Mouse (Mus musculus): Measurements from ENCODE around the gene Hsph1. TPM values are rescaled to one million over a fixed set of nuclear protein-coding genes. Genes with fewer than 3 reads are reported as not detected.

The Hsph1 gene
- polyA plus RNA-seq, 1 experiment from 2014 or later: 7.3 TPM

DNA sequence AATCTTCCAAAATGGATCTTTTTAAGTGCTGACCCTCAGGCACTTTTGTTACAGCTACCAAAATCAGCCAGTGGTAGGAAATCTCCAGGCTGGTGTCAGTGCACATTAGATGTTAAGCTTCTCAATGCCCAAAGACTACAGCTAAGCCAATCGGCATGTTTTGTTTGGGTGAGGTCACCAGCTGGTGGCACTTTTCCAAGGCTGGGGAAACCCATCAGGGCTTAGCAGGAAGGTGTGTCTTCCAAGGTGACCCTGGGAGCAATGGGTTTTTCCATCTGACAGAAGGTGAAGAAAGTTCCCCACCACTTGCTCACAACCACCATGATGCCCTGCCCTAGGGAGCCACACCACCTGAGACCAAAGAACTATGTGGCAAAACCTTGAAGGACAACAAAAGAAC lies 20.0 kb downstream of the Hsph1 start:
- 52% methylated on average over 1 of the region's 1 CpGs for WGBS

DNA sequence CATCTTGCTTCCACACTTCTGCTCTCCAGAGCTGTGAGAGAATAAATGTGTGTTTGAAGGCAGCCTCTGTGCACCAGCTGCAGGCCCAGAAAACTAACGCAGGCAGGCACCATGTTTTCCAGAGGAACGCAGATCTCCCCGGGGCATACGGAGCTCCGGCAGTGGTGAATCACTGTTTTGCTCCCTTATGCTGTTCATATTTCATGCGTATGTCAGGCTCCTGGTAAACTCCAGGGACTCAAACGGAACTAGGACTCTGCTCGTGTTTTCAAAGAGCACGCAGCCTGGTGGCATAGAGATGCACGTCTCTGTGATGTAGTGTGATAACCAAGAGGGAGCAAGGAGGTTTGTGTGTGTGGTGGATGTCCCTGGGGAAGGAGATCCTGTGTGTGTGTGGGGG lies 23.4 kb downstream of the Hsph1 start:
- WGBS: 68% methylated on average over 10 of the region's 10 CpGs
- Histone ChIP-seq H3K36me3 (ENCODE audit: insufficient read depth, low read length) (peaks cover 5% of the 10 kb centered on the region; the same call in 1 of the 2 replicates), H3K9me3 (ENCODE audit: low read length) (no peaks in the 10 kb centered on the region), H3K27ac (ENCODE audit: low read length) (no peak overlapping the region), H3K4me1 (ENCODE audit: insufficient read depth, low read depth, low read length) (no peaks in the 10 kb centered on the region), H3K4me2 (replicated peaks; ENCODE audit: low read depth, low read length) (no peak overlapping the region), H3K4me3 (ENCODE audit: low read depth, low read length) (no peak overlapping the region), H3K9ac (replicated peaks; ENCODE audit: low read depth) (no peak overlapping the region), H3K27me3 (replicated peaks; ENCODE audit: insufficient read depth, low read length) (no peaks in the 10 kb centered on the region)
- TF ChIP-seq EP300 (IDR thresholded peaks at IDR 0.05) (no peak), CTCF (IDR thresholded peaks at IDR 0.05) (no peak)
- DNase-seq (ENCODE audit: low spot score) (no peak), ATAC-seq (no peak)

More for the DNA sequence above, 20.0 kb downstream of the Hsph1 start:
- ATAC-seq: no peak
- no peak overlapping the region for H3K4me3 ChIP-seq (ENCODE audit: low read depth, low read length)
- H3K9ac ChIP-seq (replicated peaks; ENCODE audit: low read depth): no peak overlapping the region
- H3K4me2 ChIP-seq (replicated peaks; ENCODE audit: low read depth, low read length): no peak overlapping the region
- H3K27me3 ChIP-seq (replicated peaks; ENCODE audit: insufficient read depth, low read length): no peaks in the 10 kb centered on the region
- H3K9me3 ChIP-seq (ENCODE audit: low read length): no peaks in the 10 kb centered on the region
- no peaks in the 10 kb centered on the region for H3K4me1 ChIP-seq (ENCODE audit: insufficient read depth, low read depth, low read length)
- H3K27ac ChIP-seq (ENCODE audit: low read length): no peak overlapping the region
- H3K36me3 ChIP-seq (ENCODE audit: insufficient read depth, low read length): peaks cover 16% of the 10 kb centered on the region; the same call in 1 of the 2 replicates
- DNase-seq (ENCODE audit: low spot score): no peak
- TF ChIP-seq EP300 (IDR thresholded peaks at IDR 0.05) (no peak), CTCF (IDR thresholded peaks at IDR 0.05) (no peak)

DNA sequence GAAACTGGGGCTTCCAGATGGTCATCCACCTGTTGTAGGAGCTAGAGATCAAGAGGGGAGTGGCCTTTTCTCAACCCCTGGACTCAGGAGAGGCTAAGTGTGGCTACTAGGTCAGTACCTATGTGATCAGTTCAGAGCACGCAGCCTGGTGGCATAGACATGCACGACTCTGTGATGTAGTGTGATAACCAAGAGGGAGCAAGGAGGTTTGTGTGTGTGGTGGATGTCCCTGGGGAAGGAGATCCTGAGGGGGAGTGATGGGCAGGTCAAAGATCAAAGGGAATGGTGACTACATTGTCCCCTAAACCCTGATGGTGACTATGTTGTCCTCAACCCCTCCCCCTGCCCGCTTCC lies 24.0 kb downstream of the Hsph1 start:
- H3K27me3 ChIP-seq (replicated peaks; ENCODE audit: insufficient read depth, low read length): no peaks in the 10 kb centered on the region
- H3K4me2 ChIP-seq (replicated peaks; ENCODE audit: low read depth, low read length): no peak overlapping the region
- ATAC-seq: no peak
- 81% methylated on average over 3 of the region's 3 CpGs for WGBS
- H3K9me3 ChIP-seq (ENCODE audit: low read length): no peaks in the 10 kb centered on the region
- H3K4me1 ChIP-seq (ENCODE audit: insufficient read depth, low read depth, low read length): no peaks in the 10 kb centered on the region
- H3K27ac ChIP-seq (ENCODE audit: low read length): no peak overlapping the region
- no peaks in the 10 kb centered on the region for H3K36me3 ChIP-seq (ENCODE audit: insufficient read depth, low read length)
- H3K4me3 ChIP-seq (ENCODE audit: low read depth, low read length): no peak overlapping the region
- DNase-seq (ENCODE audit: low spot score): no peak
- TF ChIP-seq EP300 (IDR thresholded peaks at IDR 0.05) (no peak), CTCF (IDR thresholded peaks at IDR 0.05) (no peak)
- no peak overlapping the region for H3K9ac ChIP-seq (replicated peaks; ENCODE audit: low read depth)

DNA sequence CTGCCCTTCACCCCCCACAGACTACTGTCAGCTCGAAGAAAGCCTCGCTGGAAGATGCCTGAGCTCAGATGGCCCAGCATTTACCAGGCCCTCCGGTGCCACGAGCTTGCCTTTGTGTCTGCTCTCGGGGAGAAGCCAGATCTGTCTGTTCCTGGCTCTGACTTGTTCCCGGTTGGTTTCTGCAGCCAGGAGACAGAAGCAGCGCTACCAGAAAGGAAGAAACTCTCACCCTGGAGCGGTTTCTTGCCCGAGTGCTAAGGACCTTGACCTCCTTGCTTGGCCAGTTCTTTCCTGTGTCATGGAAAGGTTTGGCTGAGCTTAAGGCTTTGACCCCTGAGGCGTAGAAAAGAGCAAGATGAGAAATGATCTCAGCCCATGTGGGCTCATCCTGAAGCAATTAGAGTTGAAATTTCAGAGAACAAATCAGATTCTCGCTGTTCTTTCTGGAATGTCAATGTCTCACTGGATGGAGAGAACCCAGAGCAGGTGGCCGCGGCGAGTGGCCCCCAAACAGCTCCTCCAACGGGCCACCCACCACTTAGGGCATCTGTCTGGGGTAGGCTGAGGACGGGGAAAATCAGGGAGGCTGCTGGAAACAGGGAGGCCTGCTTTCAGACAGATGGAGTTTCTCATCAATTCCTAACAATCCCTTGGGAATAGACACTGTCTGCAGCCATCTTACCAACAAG lies 24.6 kb downstream of the Hsph1 start:
- TF ChIP-seq EP300 (IDR thresholded peaks at IDR 0.05) (no peak), CTCF (IDR thresholded peaks at IDR 0.05) (no peak)
- Histone ChIP-seq H3K9me3 (ENCODE audit: low read length) (no peaks in the 10 kb centered on the region), H3K4me1 (ENCODE audit: insufficient read depth, low read depth, low read length) (no peaks in the 10 kb centered on the region), H3K27ac (ENCODE audit: low read length) (no peak overlapping the region), H3K4me3 (ENCODE audit: low read depth, low read length) (no peak overlapping the region), H3K36me3 (ENCODE audit: insufficient read depth, low read length) (no peaks in the 10 kb centered on the region), H3K4me2 (replicated peaks; ENCODE audit: low read depth, low read length) (no peak overlapping the region), H3K27me3 (replicated peaks; ENCODE audit: insufficient read depth, low read length) (no peaks in the 10 kb centered on the region), H3K9ac (replicated peaks; ENCODE audit: low read depth) (no peak overlapping the region)
- 61% methylated on average over 16 of the region's 16 CpGs for WGBS
- ATAC-seq (no peak), DNase-seq (ENCODE audit: low spot score) (no peak)

DNA sequence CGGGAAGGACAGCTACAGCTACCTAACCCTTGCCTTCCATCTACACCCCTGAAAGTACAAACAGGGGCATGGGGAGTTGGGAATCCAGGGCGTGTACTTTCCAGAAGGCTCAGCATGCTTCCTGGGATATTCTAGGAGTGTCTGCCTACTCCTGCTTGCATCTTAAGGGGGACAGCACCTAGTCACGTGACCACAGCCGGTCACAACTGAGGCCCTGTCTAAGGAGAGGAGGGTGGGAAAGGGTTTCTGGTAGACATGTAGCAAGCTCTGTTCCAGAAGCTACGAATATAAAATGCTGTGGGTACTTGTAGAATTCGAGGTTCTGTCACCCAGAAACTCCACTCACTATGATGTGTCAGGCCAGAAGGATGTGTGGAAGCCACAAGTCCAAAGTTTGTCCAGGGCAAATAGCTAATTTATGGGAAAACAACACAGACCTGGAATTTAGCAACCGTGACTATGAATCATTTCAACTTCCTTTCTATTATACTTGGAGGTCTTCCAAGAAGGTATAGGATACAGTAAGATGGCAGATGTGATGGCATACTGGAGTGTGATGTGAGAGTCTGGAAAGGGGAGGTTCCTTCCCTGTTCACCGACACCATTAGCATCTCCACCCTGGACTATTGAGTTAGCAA lies 29.0 kb downstream of the Hsph1 start:
- ATAC-seq (no peak), DNase-seq (ENCODE audit: low spot score) (no peak)
- no peak overlapping the region for H3K4me3 ChIP-seq (ENCODE audit: low read depth, low read length)
- H3K9ac ChIP-seq (replicated peaks; ENCODE audit: low read depth): no peak overlapping the region
- H3K9me3 ChIP-seq (ENCODE audit: low read length): no peaks in the 10 kb centered on the region
- no peak overlapping the region for H3K27ac ChIP-seq (ENCODE audit: low read length)
- no peaks in the 10 kb centered on the region for H3K4me1 ChIP-seq (ENCODE audit: insufficient read depth, low read depth, low read length)
- H3K36me3 ChIP-seq (ENCODE audit: insufficient read depth, low read length): no peaks in the 10 kb centered on the region
- no peak for TF ChIP-seq EP300 (IDR thresholded peaks at IDR 0.05)
- no peak for TF ChIP-seq CTCF (IDR thresholded peaks at IDR 0.05)
- H3K4me2 ChIP-seq (replicated peaks; ENCODE audit: low read depth, low read length): no peak overlapping the region
- WGBS: 72% methylated on average over 8 of the region's 8 CpGs
- H3K27me3 ChIP-seq (replicated peaks; ENCODE audit: insufficient read depth, low read length): no peaks in the 10 kb centered on the region

DNA sequence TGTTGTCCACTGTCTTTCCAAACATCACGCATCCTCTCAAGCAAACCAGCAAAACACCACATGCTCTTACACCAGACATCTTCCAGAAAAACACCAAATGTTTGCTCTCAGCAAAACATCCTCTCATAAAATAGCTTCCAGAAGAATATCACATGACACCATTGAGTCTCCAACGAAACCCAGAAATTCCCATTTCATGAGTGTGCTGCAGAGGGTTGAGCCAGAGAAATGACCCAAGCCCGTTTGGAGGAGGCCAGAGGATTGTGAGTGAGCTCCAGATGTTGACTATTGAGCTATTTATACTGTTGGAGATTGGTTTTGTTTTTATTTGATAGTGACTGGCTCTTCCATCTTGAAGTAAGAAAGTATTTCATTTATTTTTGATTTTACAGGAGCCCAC lies 32.9 kb downstream of the Hsph1 start:
- no peak for TF ChIP-seq EP300 (IDR thresholded peaks at IDR 0.05)
- TF ChIP-seq CTCF (IDR thresholded peaks at IDR 0.05): no peak
- 66% methylated on average over 3 of the region's 3 CpGs for WGBS
- Histone ChIP-seq H3K9me3 (ENCODE audit: low read length) (no peaks in the 10 kb centered on the region), H3K27me3 (replicated peaks; ENCODE audit: insufficient read depth, low read length) (no peaks in the 10 kb centered on the region), H3K27ac (ENCODE audit: low read length) (no peak overlapping the region), H3K9ac (replicated peaks; ENCODE audit: low read depth) (no peak overlapping the region), H3K36me3 (ENCODE audit: insufficient read depth, low read length) (no peaks in the 10 kb centered on the region), H3K4me3 (ENCODE audit: low read depth, low read length) (no peak overlapping the region), H3K4me1 (ENCODE audit: insufficient read depth, low read depth, low read length) (no peaks in the 10 kb centered on the region), H3K4me2 (replicated peaks; ENCODE audit: low read depth, low read length) (no peak overlapping the region)
- no peak for ATAC-seq
- DNase-seq (ENCODE audit: low spot score): no peak
